Mouse (Mus musculus) heart, embryonic 13.5 days (tissue): ENCODE data around the gene Tnrc6a. TPM values are rescaled to one million over a fixed set of nuclear protein-coding genes. Genes with fewer than 3 reads are reported as not detected.

Experiments
- ATAC-seq: fragments of 200-750 bp; cut with Nextera tagmentation; 2 replicates; pipeline ENCODE4 v1.8.0; 2017; ENCODE audit warnings: moderate TSS enrichment; ENCODE audit not compliant: insufficient number of reproducible peaks, low FRiP score, low TSS enrichment; ENCODE audit errors: extremely low read depth
- H3K27ac ChIP-seq: fragments of 300-500 bp; sonication (generic); replicated peaks from 2 replicates; pipeline ENCODE4 v1.5.1; 2015; ENCODE audit warnings: moderate library complexity, mild to moderate bottlenecking, inconsistent platforms
- H3K27me3 ChIP-seq: fragments of 300-500 bp; sonication (generic); replicated peaks from 2 replicates; pipeline ENCODE4 v1.6.1; 2015; ENCODE audit warnings: mild to moderate bottlenecking, inconsistent platforms
- H3K36me3 ChIP-seq: fragments of 300-500 bp; sonication (generic); 2 replicates; pipeline ENCODE4 v1.6.1; 2015; ENCODE audit warnings: mild to moderate bottlenecking, inconsistent platforms
- H3K4me1 ChIP-seq: fragments of 300-500 bp; sonication (generic); 2 replicates; pipeline ENCODE4 v1.6.1; 2015; ENCODE audit warnings: inconsistent platforms
- H3K4me2 ChIP-seq: fragments of 300-500 bp; sonication (generic); 2 replicates; pipeline ENCODE4 v1.6.1; 2015; ENCODE audit warnings: inconsistent platforms, mild to moderate bottlenecking, moderate library complexity
- H3K4me3 ChIP-seq: fragments of 300-500 bp; sonication (generic); 2 replicates; pipeline ENCODE4 v1.5.1; 2015; ENCODE audit warnings: moderate library complexity, mild to moderate bottlenecking, inconsistent platforms
- H3K9ac ChIP-seq: fragments of 300-500 bp; sonication (generic); 2 replicates; pipeline ENCODE4 v1.6.1; 2015; ENCODE audit warnings: inconsistent platforms, mild to moderate bottlenecking, moderate library complexity
- H3K9me3 ChIP-seq: fragments of 300-500 bp; sonication (generic); 2 replicates; pipeline ENCODE4 v1.6.1; 2016; ENCODE audit warnings: inconsistent platforms
- WGBS: fragments of 180-500 bp; shearing (Covaris S2); methylation state at CpG from one replicate; pipeline ENCODE4 v1.1.7; 2015; ENCODE audit warnings: mixed read lengths; 5-methylcytosine and 5-hydroxymethylcytosine counted together
- polyA plus RNA-seq: library from polyadenylated mRNA; unstranded; fragments of >200 nt; fragmentation: Nextera tagmentation; extraction: Ambion mirVana; gene quantifications from 2 replicates; pipeline ENCODE4 v1.2.1, GENCODE M21; 2015

The Tnrc6a gene
- polyA plus RNA-seq, 1 experiment from 2014 or later: 28.7 TPM

- Histone ChIP-seq H3K9ac (no peak overlapping the region), H3K27me3 (no peaks in the 10 kb centered on the region), H3K4me3 (no peak overlapping the region), H3K36me3 (no peaks in the 10 kb centered on the region), H3K4me1 (peaks cover 40% of the 10 kb centered on the region), H3K27ac (no peak overlapping the region), H3K9me3 (no peaks in the 10 kb centered on the region), H3K4me2 (no peak overlapping the region)
- ATAC-seq: no peak
- WGBS: 86% methylated on average over 7 of the region's 7 CpGs
Observed at GRCm38 (mm10) chr7:123242241-123242640, 118.6 kb downstream of the Tnrc6a start.

- no peak overlapping the region for H3K9ac ChIP-seq
- WGBS: 14% methylated on average over 1 of the region's 1 CpGs
- ATAC-seq: no peak
- H3K4me1 ChIP-seq: peaks cover 40% of the 10 kb centered on the region
- H3K36me3 ChIP-seq: no peaks in the 10 kb centered on the region
- H3K4me3 ChIP-seq: no peak overlapping the region
- H3K27ac ChIP-seq: no peak overlapping the region
- H3K9me3 ChIP-seq: no peaks in the 10 kb centered on the region
- H3K4me2 ChIP-seq: no peak overlapping the region
- H3K27me3 ChIP-seq: no peaks in the 10 kb centered on the region
Observed at GRCm38 (mm10) chr7:123244833-123245232, 121.1 kb downstream of the Tnrc6a start.

Other genes with a start within 250 kb of the Tnrc6a start
- gene Rbbp6, start 158.2 kb upstream of the Tnrc6a start, polyA plus RNA-seq: 16.8 and 17.9 TPM in 2 replicates
- 0.08 and 0.28 TPM in 2 replicates for gene Slc5a11, start 90.9 kb downstream of the Tnrc6a start, polyA plus RNA-seq
- 36.7 and 37.3 TPM in 2 replicates for gene Lcmt1, start 245.9 kb downstream of the Tnrc6a start, polyA plus RNA-seq
- gene Arhgap17, start 246.0 kb downstream of the Tnrc6a start, polyA plus RNA-seq: 16.3 and 17.5 TPM in 2 replicates